Mouse (Mus musculus) T-helper 17 cell (primary cell): ENCODE data around the gene Aar2.
"Not testable (repeated sequence)": the region's sequence is repeated elsewhere in the genome, so short reads cannot be mapped to it uniquely, and the experiment has no call there.

Experiments used
- in situ Hi-C, 2 experiments: fragments of 300-600 bp; cut with MboI, MseI; formaldehyde crosslinking; loops; 1 replicate in 1 of 2; 2 replicates in 1 of 2; pipeline ENCODE4 v1.15.1; 2025; ENCODE audit warnings: high pct_unique_total_duplicates in 2 of 2

Aar2 gene

DNA sequence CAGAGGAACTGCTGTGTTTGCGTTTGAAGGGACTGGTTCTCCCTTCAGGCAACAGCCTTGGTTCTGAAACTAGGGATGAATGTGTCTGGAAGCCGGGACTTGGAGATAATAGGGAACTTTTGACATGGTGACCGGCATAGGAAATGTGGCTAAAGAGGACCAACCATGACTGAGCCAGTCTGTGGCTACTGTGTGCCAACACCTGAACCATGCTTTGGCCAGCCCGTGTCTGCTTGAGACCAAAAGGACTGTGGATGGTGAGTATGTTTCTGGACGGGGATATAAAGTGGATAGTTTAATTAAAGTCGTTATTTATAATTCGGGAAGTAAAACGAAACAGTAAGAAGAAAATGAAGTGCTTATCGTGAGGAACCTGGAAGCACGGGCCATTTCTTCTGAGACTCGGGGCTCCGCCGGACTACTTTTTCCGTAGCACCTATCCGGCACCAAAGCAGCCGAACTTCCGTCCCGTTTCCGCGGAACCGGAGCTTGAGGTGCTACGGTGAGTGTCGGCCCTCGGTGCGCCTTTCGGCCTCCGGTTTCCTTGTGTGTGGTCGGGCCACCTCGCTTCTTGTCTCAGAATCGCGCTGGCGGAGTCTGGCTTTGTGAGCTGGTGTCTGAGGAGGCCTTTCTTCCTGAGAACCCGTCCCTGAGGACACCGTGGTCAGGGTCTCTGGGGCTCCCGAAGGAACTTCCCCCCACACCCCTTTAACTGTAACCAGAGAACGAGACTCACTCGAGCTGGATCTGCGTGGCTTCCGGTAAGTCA is at the start of gene Aar2:
Aar2 (plus strand) TSS at position 462 of the 769 bp plus-strand sequence.
- in situ Hi-C loops = loop anchor here in 1 of 2 experiments (10.0 kb wide), 1 partner anchor 983 kb away; no protein-coding TSS in a partner anchor

- in situ Hi-C loops = no loop called here
Measured at GRCm38 (mm10) chr2:156497915-156498314, 49.5 kb upstream of the Aar2 start.

- in situ Hi-C loops = no loop called here
Measured at GRCm38 (mm10) chr2:156501025-156501424, 46.4 kb upstream of the Aar2 start.

DNA sequence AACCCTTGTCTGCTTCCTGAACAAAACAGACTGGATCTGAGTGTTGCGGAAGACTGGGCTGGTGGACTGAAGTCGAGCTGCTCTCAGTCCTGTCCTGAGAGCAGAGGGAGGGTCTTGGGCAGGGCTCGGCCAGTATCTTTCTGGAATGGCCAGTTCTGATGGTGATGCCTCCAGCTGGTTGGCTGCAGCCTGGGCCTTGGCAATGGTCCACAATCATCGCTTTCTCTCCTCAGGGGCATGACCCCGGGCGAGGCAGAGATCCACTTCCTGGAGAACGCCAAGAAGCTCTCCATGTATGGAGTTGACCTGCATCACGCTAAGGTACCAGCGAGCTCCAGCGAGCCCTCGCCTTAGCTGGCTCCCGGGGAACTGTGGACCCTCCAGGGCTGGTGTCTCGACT is 41.9 kb upstream of the Aar2 start:
- in situ Hi-C loops = no loop called here

DNA sequence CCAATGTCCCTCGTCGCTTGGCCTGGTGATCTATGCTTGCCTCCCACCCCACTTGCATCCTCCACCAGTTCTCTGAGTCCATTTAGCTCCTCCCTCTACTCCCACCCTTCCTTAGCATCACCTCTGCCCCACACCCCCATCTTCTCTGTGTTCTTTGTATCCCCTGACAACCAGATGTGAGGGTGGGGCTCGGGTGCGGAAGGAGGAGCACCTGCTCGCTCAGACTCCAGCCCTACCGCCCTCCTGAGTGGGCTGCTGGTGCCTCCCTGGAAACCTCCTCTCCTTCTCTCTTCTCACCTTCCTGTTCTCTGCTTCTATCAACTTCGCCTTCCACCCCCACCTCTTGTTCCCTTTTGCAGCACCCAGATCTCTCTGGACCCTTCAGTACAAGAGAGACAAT is 35.4 kb upstream of the Aar2 start:
- in situ Hi-C loops = no loop called here

- in situ Hi-C loops = no loop called here
Measured at GRCm38 (mm10) chr2:156512561-156512960, 34.8 kb upstream of the Aar2 start.

DNA sequence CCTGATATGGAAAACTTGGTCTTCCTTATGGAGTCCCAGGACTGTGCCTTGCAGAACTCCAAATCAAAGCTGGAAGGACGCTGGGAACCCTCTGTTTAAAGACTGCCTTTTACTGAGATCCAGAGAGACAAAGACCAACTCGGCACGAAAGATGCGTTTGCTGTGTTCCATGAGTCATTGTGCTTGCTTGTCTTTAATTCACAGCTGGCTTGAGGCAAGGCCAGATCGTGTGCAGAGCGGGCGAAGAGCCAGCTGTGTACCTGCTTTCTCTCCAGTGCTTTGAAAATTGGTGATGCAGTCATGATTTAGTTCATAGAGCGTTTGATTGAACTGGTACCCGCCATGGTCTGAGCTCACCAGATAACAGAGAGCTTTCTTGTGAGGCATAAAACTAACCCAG is 32.3 kb upstream of the Aar2 start:
- in situ Hi-C loops = no loop called here

- in situ Hi-C loops = no loop called here
Measured at GRCm38 (mm10) chr2:156515565-156516185, 31.7 kb upstream of the Aar2 start.

GRCm38 (mm10) chr2:156516678-156517077 is 30.7 kb upstream of the Aar2 start:
- in situ Hi-C loops = not testable (repeated sequence)

DNA sequence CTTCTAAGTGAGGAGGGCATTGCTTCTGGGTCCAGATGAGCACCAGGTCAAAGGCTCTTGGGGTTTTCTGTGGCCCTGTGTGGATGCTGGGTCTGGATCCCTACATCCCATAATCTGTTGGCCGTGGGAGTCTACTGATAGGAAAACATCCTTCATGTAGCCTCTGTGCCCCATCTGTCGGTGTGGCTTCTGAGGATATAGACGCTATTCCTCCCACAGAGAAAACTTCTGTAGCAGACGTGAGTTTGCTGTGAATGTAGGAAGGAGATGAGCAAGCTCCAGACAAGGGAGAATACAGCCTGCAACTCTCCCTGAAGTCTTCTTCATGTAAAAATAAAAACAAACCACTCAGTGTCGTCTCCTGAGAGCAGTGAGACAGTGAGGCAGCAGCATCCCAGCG is 29.1 kb upstream of the Aar2 start:
- in situ Hi-C loops = no loop called here

DNA sequence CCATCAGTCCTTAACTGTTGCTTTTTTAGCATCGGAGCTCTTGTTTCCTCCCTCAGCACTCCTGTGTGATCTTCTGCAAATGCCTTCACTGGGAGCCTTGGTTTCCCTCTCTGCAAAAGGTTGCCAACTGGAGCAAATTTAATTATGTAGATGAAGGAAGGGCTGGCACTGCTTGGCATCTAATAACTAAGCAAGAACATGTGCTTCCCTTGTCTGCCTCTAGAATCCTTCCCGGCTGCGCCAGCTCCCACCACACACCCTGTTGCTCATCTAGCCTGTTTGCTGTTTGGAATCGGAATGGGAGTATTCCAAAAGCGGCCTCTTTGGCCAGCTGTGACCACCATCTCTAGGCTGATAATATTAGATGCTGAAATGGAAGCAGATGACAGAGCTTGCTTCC is 27.8 kb upstream of the Aar2 start:
- in situ Hi-C loops = no loop called here

DNA sequence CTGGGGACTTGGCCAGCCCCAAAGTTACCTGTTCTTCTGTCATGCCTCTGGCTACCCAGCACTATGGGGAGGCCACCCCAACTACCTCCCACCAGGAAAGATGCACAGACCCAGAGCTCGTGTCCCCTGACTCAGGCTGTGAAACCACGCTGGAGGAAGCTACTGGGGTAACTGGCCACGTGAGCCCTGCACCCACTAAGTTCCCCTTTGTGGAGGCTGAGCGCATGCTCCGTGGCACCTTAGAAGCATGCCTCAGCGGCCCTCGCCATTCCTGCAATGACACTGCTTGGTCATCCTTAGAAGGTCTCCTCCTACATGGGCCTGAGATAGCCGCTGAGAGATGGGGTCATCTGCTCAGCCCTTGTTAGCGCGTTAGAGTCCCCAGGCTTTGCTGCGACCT is 24.4 kb upstream of the Aar2 start:
- in situ Hi-C loops = no loop called here

DNA sequence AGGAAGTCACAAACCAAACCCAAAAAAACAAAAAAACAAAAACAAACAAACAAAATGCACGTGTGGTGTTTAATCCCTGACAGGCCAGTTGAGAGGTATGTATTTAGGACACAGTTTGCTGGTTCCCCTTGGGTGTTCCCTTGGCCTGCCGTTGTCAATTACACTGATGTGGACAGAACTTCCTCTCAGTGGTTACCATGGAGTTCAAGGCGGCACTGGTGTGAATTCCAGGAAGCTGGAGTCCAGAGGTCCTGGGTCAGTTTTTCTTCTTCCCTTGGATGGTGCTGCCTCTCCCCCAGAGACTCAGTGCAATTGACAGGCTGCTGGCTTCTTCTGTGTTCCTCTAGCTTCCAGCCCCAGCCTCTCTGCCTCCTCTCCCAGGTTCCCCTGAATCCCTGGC is 23.3 kb upstream of the Aar2 start:
- in situ Hi-C loops = no loop called here

GRCm38 (mm10) chr2:156529726-156530125 is 17.7 kb upstream of the Aar2 start:
- in situ Hi-C loops = loop anchor here (5.0 kb wide), 1 partner anchor 173 kb away; no protein-coding TSS in a partner anchor

DNA sequence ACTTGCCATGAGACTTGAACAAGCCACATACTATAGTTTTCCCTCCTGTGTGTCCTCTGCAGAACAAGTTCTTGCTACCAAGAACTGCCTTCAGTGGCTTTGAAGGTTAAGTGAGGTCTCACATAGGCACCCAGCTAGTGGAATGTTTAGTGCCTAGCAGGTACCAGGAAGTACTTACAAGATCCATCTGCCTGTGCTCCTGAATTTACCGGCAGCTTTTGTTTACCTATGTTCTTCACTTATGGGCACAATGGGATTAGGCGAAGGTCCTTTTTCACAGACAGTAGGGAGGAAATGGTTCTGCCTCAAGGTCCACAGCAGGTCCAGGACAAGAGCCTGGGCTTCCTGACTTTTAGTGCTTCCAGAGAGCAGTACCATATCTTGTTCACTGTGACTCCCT is 14.2 kb upstream of the Aar2 start:
- in situ Hi-C loops = loop anchor here (5.0 kb wide), 1 partner anchor 169 kb away; no protein-coding TSS in a partner anchor

DNA sequence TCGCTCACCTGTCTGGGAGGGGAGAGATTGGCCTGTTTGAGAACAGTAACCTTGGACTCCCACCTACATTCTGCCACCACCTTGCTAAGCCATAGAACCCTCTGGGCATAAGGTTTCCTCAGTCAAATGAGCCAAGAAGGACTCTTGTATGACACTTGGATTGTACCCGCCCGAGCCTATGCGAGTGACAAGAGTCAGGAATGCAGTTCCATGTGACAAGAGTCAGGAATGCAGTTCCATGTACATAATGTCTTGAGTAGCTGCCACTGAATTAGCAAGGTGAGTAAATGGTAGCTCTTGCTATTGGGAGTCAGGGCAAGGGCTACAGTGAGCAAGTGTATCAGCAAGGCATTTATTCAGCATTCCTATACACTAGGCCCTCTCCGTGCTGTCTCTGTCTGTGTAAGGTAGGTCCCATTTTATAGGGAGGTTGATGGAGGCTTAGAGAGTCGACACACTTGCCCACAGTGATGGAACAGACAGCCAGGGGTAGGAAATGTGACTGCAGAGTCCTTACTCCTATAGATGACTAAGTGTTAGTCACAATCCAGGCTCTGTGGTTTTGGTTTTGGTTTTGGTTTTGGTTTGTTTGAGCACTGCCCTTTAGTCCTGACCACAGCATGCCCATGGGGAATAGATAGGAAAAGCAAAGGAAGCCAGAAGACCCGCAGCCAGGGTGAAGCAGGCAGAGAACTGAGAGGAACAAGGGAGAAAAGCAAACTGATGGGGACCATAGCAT is 8.4 kb upstream of the Aar2 start:
- in situ Hi-C loops = no loop called here

- in situ Hi-C loops = loop anchor here in 1 of 2 experiments (10.0 kb wide), 1 partner anchor 976 kb away; no protein-coding TSS in a partner anchor
Measured at GRCm38 (mm10) chr2:156540991-156541390, 6.4 kb upstream of the Aar2 start.

GRCm38 (mm10) chr2:156542410-156542809 is 5.0 kb upstream of the Aar2 start:
- in situ Hi-C loops = loop anchor here in 1 of 2 experiments (10.0 kb wide), 1 partner anchor 978 kb away; no protein-coding TSS in a partner anchor

DNA sequence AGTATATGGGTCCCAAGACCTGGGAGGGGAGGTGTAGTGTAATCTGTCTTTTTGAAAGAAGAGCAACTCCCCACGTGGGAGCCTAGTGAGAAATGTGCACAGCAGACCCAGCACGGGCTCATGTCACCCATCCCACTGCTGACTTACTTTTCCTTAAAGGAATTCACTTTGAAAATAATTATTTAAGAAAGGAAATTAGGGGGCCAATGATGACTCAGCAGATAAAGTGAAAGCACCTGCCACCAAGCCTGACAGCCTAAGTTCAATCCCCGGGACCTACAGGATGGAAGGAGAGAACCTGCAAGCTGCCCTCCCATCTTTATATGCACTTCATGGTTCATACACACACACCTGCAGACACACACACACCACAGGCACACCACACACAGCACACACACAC is 3.6 kb upstream of the Aar2 start:
- in situ Hi-C loops = loop anchor here in 1 of 2 experiments (10.0 kb wide), 1 partner anchor 979 kb away; no protein-coding TSS in a partner anchor

- in situ Hi-C loops = no loop called here
Measured at GRCm38 (mm10) chr2:156552421-156552820, 5.0 kb downstream of the Aar2 start.

DNA sequence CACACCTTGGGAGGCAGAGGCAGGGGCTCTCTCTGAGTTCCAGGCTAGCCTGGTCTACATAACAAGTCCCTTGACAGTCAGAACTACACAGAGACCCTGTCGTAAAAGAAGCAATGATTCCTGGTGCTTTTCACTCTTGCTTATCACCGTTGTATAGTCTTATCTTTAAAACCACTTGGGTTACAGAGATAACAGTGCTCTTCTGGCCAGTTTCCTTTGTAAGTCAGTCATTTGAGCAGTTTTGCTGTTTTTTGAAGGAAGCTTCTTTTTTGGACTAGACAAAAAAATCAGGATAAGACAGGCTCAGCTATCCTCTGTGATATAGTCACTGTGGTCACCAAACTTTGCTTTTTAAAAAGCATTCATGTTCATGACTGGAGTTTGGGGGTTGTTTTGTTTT is 14.4 kb downstream of the Aar2 start:
- in situ Hi-C loops = no loop called here

DNA sequence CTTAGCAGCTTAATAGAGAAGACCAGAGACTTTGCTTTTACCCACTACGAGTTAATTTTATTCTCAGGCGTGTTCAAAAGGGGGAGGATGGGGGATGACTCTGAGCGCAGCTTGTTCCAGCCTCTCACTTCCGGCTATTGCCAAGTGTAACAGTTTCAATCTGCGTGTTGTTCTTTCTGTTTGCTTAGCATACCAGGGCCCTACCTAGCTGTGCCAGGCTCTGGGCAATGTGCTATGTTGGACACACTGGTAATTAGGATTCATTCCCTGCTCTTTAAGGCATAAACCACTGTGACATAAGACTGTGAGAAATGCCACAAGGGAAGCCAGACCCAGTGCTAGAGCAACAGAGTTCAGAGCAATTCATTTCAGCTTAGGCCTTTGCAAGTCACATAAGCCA is 16.2 kb downstream of the Aar2 start:
- in situ Hi-C loops = no loop called here
